Mouse (Mus musculus): Measurements from ENCODE around the gene Smad5. TPM values are rescaled to one million over a fixed set of nuclear protein-coding genes. Genes with fewer than 3 reads are reported as not detected.
A peak's percentile ranks its signal among the peaks of the same experiment; 100 is the strongest.

Gene Smad5
- polyA plus RNA-seq, 1 experiment from 2014 or later: 52.3 TPM

DNA sequence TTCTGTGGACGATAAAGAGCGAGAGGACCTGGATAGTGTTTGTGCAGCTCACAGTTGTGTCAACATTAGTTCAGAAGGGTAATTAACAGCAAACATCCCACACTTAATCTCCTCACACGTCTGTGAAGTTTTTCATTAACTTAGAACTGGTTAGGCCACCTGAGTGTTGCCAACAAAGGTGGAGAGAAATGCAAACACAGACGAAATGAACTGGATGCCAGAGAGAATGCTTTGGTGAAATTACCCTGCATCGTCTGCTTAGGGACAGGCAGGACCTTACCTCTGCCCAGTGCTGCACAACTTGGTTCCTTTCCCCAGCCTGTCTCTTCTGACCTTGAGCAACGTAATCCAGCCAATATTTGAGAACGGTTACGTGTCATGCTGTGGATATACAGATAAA, 44.7 kb downstream of the Smad5 start:
- H3K36me3 ChIP-seq: peaks cover 8% of the 10 kb centered on the region; the same call in 1 of the 2 replicates
- H3K4me1 ChIP-seq: peaks cover 6% of the 10 kb centered on the region
- WGBS: 69% methylated on average over 8 of the region's 8 CpGs
- no peak overlapping the region for H3K4me3 ChIP-seq
- 0 out of 2 replicates have a peak overlapping the region, but pooled peaks have one; percentile 8 for H3K27ac ChIP-seq
- H3K9me3 ChIP-seq (replicated peaks): no peaks in the 10 kb centered on the region
- peaks cover 40% of the 10 kb centered on the region for H3K27me3 ChIP-seq (ENCODE audit: low read depth, poor library complexity, severe bottlenecking)
- no peak for DNase-seq (ENCODE audit: low spot score)

DNA sequence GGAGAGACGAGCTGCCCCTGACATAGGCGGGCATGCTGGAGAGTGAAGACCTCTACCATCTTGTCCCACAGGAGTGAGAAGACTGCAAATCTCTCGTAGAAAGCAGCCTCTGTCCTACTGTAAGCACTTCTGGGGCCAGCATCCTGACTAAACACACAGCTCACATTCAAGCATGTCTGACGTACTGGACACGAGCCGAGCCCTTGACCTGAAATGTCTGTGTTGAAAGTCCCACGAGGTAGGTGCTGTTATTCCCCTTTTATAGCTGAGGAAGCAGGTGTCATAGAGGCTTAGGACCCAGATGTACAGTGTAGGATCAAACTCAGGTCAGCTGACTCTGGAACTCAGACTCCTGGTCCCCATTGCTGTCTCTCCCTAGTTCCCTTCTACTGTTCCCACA, 46.6 kb downstream of the Smad5 start:
- no peak for DNase-seq (ENCODE audit: low spot score)
- H3K9me3 ChIP-seq (replicated peaks): no peaks in the 10 kb centered on the region
- WGBS: 89% methylated on average over 7 of the region's 7 CpGs
- no peak overlapping the region for H3K27ac ChIP-seq
- H3K4me3 ChIP-seq: no peak overlapping the region
- peaks cover 2% of the 10 kb centered on the region; the same call in 1 of the 2 replicates for H3K36me3 ChIP-seq
- peaks cover 22% of the 10 kb centered on the region for H3K4me1 ChIP-seq
- peaks cover 58% of the 10 kb centered on the region for H3K27me3 ChIP-seq (ENCODE audit: low read depth, poor library complexity, severe bottlenecking)

DNA sequence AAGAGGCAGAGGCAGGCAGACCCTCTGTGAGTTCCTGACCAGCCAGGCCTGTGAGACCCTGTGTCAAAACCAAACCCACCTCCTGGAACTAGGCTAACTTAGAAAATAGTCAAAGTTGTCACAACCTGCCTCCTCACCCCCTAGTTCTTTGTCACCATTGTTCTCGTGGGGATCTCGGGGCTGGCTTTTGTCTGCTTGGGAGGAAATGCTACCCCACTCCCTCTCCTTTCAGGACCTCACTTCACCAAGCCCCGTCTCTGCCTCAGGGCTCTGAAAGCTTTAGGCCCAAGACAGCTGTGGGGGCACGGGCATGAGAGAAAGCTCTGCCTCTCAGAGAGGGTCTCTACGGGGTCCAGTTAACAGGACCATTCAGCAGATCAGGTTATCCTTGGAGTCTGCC, 49.0 kb downstream of the Smad5 start:
- Histone ChIP-seq H3K27ac (no peak overlapping the region), H3K9me3 (replicated peaks) (no peaks in the 10 kb centered on the region), H3K36me3 (no peaks in the 10 kb centered on the region), H3K27me3 (ENCODE audit: low read depth, poor library complexity, severe bottlenecking) (peaks cover 82% of the 10 kb centered on the region), H3K4me1 (peaks cover 22% of the 10 kb centered on the region), H3K4me3 (no peak overlapping the region)
- no peak for DNase-seq (ENCODE audit: low spot score)
- 27% methylated on average over 5 of the region's 5 CpGs for WGBS

DNA sequence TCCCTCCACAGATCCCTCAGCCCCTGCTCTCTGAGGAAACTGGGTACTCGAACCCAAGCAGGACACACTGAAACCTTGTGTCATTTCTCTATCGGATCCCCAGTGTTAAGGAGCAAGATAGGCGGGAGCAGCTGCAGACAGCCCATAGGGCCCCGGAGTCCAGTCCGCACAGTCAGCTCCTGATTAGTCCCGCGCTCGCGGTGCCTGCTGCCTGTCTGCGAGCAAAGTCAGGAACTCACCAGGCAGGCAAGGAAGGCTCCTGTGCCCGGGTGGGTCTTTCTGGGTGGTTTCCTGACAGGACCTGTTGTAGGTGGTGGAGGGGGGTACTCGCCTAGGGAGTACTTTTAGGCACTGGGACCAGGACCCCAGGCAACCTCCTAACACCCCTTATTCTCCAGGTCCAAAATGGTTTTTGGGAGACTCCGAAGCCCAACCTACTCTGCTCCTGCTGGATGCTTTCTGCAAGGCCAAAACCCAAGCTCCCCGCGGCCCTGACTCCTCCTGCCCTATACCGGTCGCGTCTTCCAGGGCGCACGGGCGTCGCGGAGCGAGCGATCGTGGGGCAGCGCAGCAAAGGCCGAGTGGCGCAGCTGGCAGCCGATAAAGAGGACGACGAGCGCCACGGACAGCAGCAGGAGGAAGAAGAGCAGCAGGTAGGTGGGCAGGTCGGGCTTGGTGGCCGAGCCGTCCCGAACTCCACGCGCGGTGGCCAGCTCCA, 49.8 kb downstream of the Smad5 start:
- Histone ChIP-seq H3K4me3 (peak overlapping the region; percentile 59), H3K36me3 (no peaks in the 10 kb centered on the region), H3K9me3 (replicated peaks) (no peaks in the 10 kb centered on the region), H3K27ac (peak overlapping the region; percentile 67), H3K27me3 (ENCODE audit: low read depth, poor library complexity, severe bottlenecking) (peaks cover 91% of the 10 kb centered on the region), H3K4me1 (peaks cover 27% of the 10 kb centered on the region)
- WGBS: under 1% methylated on average over 41 of the region's 41 CpGs
- peak; percentile 67 for DNase-seq (ENCODE audit: low spot score)

GRCm38 (mm10) chr13:56753192-56753951, 50.6 kb downstream of the Smad5 start, which contains the start of gene Gm45623:
Gene Gm45623 (minus strand): TSS chr13:56753827.
- Histone ChIP-seq H3K27me3 (ENCODE audit: low read depth, poor library complexity, severe bottlenecking) (peaks cover 96% of the 10 kb centered on the region), H3K4me3 (peak within 1 kb of the TSS; percentile 59), H3K36me3 (no peaks in the 10 kb centered on the region), H3K9me3 (replicated peaks) (no peaks in the 10 kb centered on the region), H3K27ac (peak within 1 kb of the TSS; percentile 67), H3K4me1 (peaks cover 29% of the 10 kb centered on the region)
- DNase-seq (ENCODE audit: low spot score): peak; percentile 66
- WGBS: under 1% methylated on average over 71 of the region's 71 CpGs

DNA sequence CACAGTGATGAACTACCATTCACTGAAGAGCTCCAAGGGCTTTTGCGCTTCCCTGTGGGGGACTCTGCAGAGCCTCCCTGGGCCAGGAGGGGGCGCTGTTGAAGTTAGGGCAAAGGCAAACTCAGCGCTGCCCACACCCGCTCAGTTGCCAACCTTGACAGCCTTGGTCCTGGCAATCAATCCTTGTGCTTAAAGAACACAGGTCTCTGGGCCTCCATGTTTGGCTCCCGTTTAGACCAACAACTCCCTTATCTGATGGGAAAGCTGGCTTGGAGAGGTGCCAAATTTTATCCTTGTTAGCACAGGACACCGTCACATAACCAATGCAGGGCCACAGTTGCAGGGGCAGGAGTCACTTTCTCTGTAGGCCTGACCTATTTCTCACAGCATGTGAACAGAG, 53.1 kb downstream of the Smad5 start:
- H3K9me3 ChIP-seq (replicated peaks): no peaks in the 10 kb centered on the region
- H3K4me1 ChIP-seq: peaks cover 30% of the 10 kb centered on the region
- H3K27ac ChIP-seq: no peak overlapping the region
- no peak overlapping the region for H3K4me3 ChIP-seq
- H3K36me3 ChIP-seq: no peaks in the 10 kb centered on the region
- WGBS: 65% methylated on average over 6 of the region's 6 CpGs
- H3K27me3 ChIP-seq (ENCODE audit: low read depth, poor library complexity, severe bottlenecking): peaks cover 83% of the 10 kb centered on the region
- DNase-seq (ENCODE audit: low spot score): no peak

DNA sequence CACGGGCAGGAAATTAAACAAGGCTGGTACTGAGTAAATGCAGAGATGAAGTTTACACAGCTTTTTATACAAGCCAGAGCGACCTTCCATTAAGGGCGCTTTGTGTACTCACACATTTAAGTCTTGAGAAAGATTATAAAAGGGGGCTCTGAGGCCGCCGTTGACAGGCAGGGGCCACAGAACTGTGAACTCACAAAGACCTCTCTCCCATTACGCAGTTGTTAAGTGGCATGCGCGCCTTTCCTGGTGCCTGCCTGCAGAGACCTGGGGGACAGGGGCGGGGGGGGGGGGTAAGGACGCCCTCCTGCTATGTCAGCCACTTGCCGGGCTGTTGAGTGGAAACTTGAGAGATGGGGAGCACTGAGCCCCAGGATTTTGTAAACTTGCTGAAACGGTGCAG, 54.4 kb downstream of the Smad5 start:
- Histone ChIP-seq H3K27ac (no peak overlapping the region), H3K27me3 (ENCODE audit: low read depth, poor library complexity, severe bottlenecking) (peaks cover 82% of the 10 kb centered on the region), H3K36me3 (no peaks in the 10 kb centered on the region), H3K4me1 (peaks cover 28% of the 10 kb centered on the region), H3K9me3 (replicated peaks) (no peaks in the 10 kb centered on the region), H3K4me3 (no peak overlapping the region)
- DNase-seq (ENCODE audit: low spot score): no peak
- WGBS: 46% methylated on average over 12 of the region's 12 CpGs

GRCm38 (mm10) chr13:56758492-56758891, 55.7 kb downstream of the Smad5 start:
- Histone ChIP-seq H3K4me3 (no peak overlapping the region), H3K36me3 (no peaks in the 10 kb centered on the region), H3K9me3 (replicated peaks) (no peaks in the 10 kb centered on the region), H3K27me3 (ENCODE audit: low read depth, poor library complexity, severe bottlenecking) (peaks cover 82% of the 10 kb centered on the region), H3K4me1 (peaks cover 28% of the 10 kb centered on the region), H3K27ac (no peak overlapping the region)
- peak; percentile 91 for DNase-seq (ENCODE audit: low spot score)
- 30% methylated on average over 6 of the region's 6 CpGs for WGBS

DNA sequence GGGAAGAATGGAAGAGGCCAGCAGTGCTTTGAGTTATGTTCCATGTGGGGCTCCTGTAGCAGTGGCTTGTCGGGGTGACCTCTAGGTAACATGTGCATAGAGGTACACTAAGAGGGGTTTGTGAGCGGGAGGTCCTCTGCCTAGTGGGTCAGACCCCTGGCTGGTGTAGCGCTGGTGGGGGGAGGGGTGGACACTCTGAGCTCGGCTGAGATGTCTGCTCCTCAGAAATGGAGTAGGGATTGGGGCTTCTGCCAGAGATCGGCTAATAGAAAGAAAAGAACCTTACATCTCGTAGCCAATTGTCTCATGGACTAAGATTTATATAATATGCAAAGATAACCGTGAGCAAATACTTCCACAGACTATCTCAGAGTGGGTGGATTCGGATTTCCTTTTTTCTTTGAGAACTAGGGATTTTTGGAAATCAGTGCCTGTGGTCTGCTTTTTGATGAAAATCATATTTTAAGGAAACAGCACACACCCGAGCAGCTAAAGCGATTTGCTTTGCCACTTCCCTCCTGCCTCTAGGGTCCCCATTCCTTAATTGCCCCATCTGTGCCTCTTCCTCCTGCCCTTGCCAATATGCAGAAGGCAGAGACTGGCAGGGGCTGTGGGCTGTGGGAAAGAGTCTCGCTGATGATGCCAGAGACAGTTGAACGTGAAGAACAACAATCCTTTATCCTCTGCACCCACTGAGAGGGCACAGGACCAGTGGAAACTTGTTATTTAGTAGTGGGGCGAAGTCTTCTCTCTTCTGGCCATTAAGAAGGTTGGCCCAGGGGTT, 59.8 kb downstream of the Smad5 start:
- Histone ChIP-seq H3K27me3 (ENCODE audit: low read depth, poor library complexity, severe bottlenecking) (peaks cover 46% of the 10 kb centered on the region), H3K4me3 (no peak overlapping the region), H3K36me3 (no peaks in the 10 kb centered on the region), H3K9me3 (replicated peaks) (no peaks in the 10 kb centered on the region), H3K27ac (no peak overlapping the region), H3K4me1 (peaks cover 38% of the 10 kb centered on the region)
- whole genome bisulfite sequencing: 40% methylated on average over 13 of the region's 13 CpGs
- no peak for DNase-seq (ENCODE audit: low spot score)

DNA sequence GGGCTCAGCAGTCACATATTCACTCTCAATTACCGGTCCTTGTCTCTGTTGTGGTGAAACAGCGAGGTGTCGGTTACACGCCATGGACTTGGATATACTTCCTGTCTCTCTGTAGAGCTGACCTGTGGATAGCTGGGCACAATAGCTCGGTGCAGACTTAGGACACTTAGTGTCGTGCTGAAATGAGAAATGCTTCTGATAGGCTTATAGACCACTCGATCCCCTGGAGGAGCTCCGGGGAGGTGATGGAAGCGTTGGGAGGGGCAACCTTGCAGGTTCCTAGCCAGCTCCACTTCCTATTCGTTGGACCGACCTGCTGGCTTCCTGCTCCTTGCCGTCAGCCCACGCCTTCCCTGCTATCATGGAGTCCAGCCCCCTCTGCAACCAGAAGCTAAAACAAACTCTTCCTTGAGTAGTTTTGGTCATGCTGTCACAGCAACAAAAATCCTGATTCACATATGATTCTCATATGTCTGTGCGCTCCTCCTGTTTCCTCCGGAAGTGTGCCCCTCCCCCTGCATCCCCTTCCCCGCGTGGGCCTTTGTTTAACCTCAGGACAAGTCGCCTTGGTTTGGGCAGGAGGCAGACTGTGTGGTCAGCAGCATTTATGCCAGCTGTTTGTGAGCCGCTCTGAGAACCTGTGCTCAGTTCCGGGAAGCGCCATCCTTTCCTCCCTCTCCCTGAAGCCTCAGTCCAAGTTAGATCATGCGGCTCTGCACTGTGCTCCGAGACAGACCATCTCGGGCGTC, 62.6 kb downstream of the Smad5 start:
- H3K27me3 ChIP-seq (ENCODE audit: low read depth, poor library complexity, severe bottlenecking): peaks cover 35% of the 10 kb centered on the region
- WGBS: 49% methylated on average over 25 of the region's 25 CpGs

DNA sequence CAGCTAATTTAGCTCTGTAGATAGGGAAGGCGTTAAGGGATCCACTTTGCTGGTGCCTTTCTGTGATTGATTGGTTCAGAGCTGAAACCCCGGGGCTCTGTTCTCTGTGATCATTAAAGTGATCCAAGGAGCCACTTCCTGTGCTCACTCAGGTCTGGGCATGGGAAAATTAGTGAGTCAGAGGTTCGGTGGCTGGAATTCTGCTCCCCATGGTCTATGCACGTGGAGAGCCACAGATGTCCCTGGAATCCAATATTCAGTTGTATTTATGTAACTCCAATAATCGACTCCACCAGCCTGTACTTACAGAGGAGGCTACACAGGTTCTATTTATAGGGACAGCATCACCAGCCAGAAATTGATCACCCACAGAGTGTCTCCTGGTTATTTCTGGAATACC, 63.4 kb downstream of the Smad5 start:
- Histone ChIP-seq H3K27me3 (ENCODE audit: low read depth, poor library complexity, severe bottlenecking) (peaks cover 28% of the 10 kb centered on the region), H3K27ac (peak overlapping the region; percentile 72), H3K36me3 (no peaks in the 10 kb centered on the region), H3K4me3 (no peak overlapping the region), H3K9me3 (replicated peaks) (no peaks in the 10 kb centered on the region), H3K4me1 (peaks cover 58% of the 10 kb centered on the region)
- DNase-seq (ENCODE audit: low spot score): no peak
- 37% methylated on average over 5 of the region's 5 CpGs for WGBS

More for the DNA sequence above, 62.6 kb downstream of the Smad5 start:
- H3K4me1 ChIP-seq: peaks cover 56% of the 10 kb centered on the region
- H3K27ac ChIP-seq: peak overlapping the region; percentile 72
- H3K9me3 ChIP-seq (replicated peaks): no peaks in the 10 kb centered on the region
- peak overlapping the region; percentile 16; the same call in 1 of the 2 replicates for H3K4me3 ChIP-seq
- DNase-seq (ENCODE audit: low spot score): peak; percentile 49
- no peaks in the 10 kb centered on the region for H3K36me3 ChIP-seq

- Histone ChIP-seq H3K36me3 (no peaks in the 10 kb centered on the region), H3K9me3 (replicated peaks) (no peaks in the 10 kb centered on the region), H3K27ac (peak overlapping the region; percentile 46; the same call in 1 of the 2 replicates), H3K27me3 (ENCODE audit: low read depth, poor library complexity, severe bottlenecking) (no peaks in the 10 kb centered on the region), H3K4me3 (no peak overlapping the region), H3K4me1 (peaks cover 56% of the 10 kb centered on the region)
- WGBS: 19% methylated on average over 4 of the region's 4 CpGs
- no peak for DNase-seq (ENCODE audit: low spot score)
Measured at GRCm38 (mm10) chr13:56769431-56769830, 66.6 kb downstream of the Smad5 start.

All from limb, embryonic 10.5 days (tissue).